Mouse (Mus musculus) intestine, embryonic 15.5 days (tissue): ENCODE results near the gene Gns. TPM values are rescaled to one million over a fixed set of nuclear protein-coding genes. Genes with fewer than 3 reads are reported as not detected.
"Not testable (repeated sequence)": the region's sequence is repeated elsewhere in the genome, so short reads cannot be mapped to it uniquely, and the experiment has no call there.

Experiments
- ATAC-seq: fragments of 200-750 bp; cut with Nextera tagmentation; 2 replicates; pipeline ENCODE4 v1.8.0; 2017; ENCODE audit warnings: moderate TSS enrichment, moderate library complexity
- H3K27ac ChIP-seq: fragments of 300-500 bp; sonication (generic); 2 replicates; pipeline ENCODE4 v1.5.1; 2015; ENCODE audit warnings: mild to moderate bottlenecking, inconsistent platforms
- H3K27me3 ChIP-seq: fragments of 300-500 bp; sonication (generic); replicated peaks from 2 replicates; pipeline ENCODE4 v1.6.1; 2015; ENCODE audit warnings: inconsistent platforms
- H3K36me3 ChIP-seq: fragments of 300-500 bp; sonication (generic); 2 replicates; pipeline ENCODE4 v1.6.1; 2015; ENCODE audit warnings: inconsistent platforms
- H3K4me1 ChIP-seq: fragments of 300-500 bp; sonication (generic); replicated peaks from 2 replicates; pipeline ENCODE4 v1.6.1; 2015; ENCODE audit warnings: inconsistent platforms
- H3K4me2 ChIP-seq: fragments of 300-500 bp; sonication (generic); replicated peaks from 2 replicates; pipeline ENCODE4 v1.6.1; 2015; ENCODE audit warnings: mild to moderate bottlenecking, inconsistent platforms
- H3K4me3 ChIP-seq: fragments of 300-500 bp; sonication (generic); replicated peaks from 2 replicates; pipeline ENCODE4 v1.5.1; 2015; ENCODE audit warnings: inconsistent platforms
- H3K9ac ChIP-seq: fragments of 300-500 bp; sonication (generic); 2 replicates; pipeline ENCODE4 v1.6.1; 2015; ENCODE audit warnings: inconsistent platforms
- H3K9me3 ChIP-seq: fragments of 300-500 bp; sonication (generic); 2 replicates; pipeline ENCODE4 v1.6.1; 2016; ENCODE audit warnings: inconsistent platforms
- WGBS: fragments of 180-500 bp; shearing (Covaris S2); methylation state at CpG from one replicate; pipeline ENCODE4 v1.1.7; 2015; 5-methylcytosine and 5-hydroxymethylcytosine counted together
- polyA plus RNA-seq: library from polyadenylated mRNA; unstranded; fragments of >200 nt; fragmentation: Nextera tagmentation; extraction: Ambion mirVana; gene quantifications from 2 replicates; pipeline ENCODE4 v1.2.1, GENCODE M21; 2015

Gns gene
- 41.4 and 42.4 TPM in 2 replicates for polyA plus RNA-seq

GRCm38 (mm10) chr10:121364801-121365564, at the start of gene Gns:
Gene Gns, plus strand, starts transcription at chr10:121365090.
- Histone ChIP-seq H3K27me3 (no peaks in the 10 kb centered on the region), H3K4me3 (peak within 1 kb of the TSS; percentile 90), H3K9ac (peak within 1 kb of the TSS; percentile 90), H3K9me3 (no peaks in the 10 kb centered on the region), H3K27ac (peak within 1 kb of the TSS; percentile 70), H3K4me2 (peak within 1 kb of the TSS; percentile 64), H3K36me3 (no peaks in the 10 kb centered on the region), H3K4me1 (peaks cover 13% of the 10 kb centered on the region)
- WGBS, result under 1% methylated on average over 72 of the region's 72 CpGs
- peak; percentile 97 for ATAC-seq

DNA sequence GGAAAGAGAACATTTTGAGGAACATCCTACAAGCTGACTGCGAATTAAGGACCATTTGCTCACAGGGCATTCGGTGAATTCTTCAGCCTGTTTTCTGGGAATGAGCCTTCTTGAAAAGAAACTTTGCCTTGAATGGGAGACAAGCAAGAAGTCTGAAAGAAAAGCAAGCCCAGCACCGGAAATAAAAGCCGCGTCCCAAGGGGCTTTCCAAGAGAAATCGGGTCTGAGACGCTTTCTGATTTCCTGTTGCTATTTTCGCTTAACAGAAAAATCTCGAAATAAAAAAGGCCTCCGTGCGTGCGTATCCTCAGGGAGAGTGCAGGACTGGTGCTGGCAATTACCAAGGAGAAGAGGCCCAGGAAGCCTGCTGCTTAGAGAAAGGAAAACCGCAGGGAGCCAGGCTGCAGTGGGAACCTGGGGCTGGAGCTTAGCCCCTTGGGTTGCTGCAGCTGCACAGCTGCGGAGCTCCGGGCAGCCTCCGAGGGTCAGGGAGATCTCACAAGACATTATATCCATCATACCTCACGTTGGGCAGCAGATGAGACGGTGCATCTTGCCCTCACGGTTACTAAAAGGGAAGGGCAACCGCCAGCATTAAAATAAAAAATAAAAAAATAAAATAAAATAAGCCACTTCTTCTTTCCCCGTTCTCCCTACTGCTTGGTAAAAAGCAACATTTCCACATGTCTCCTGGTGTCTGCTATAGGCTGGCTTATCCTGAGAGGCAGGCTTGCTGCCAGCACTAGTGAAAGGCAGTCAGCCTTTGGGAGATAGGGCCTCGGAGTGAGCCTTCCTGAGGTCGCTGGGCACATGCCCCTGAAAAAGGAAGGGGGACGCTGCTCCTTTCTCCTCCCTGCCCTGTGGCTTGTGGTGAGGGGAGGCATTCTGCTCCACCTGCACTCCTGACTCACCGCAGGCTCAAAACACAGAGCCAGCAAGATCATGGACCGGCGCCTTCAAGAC, 49.3 kb upstream of the Gns start:
- Histone ChIP-seq H3K27ac (no peak overlapping the region), H3K9me3 (no peaks in the 10 kb centered on the region), H3K4me3 (no peak overlapping the region), H3K9ac (no peak overlapping the region), H3K4me2 (peak overlapping the region; percentile 38), H3K4me1 (peaks cover under 1% of the 10 kb centered on the region; the same call in 1 of the 2 replicates), H3K27me3 (peaks cover 8% of the 10 kb centered on the region), H3K36me3 (no peaks in the 10 kb centered on the region)
- no peak for ATAC-seq
- WGBS, result 42% methylated on average over 27 of the region's 27 CpGs

DNA sequence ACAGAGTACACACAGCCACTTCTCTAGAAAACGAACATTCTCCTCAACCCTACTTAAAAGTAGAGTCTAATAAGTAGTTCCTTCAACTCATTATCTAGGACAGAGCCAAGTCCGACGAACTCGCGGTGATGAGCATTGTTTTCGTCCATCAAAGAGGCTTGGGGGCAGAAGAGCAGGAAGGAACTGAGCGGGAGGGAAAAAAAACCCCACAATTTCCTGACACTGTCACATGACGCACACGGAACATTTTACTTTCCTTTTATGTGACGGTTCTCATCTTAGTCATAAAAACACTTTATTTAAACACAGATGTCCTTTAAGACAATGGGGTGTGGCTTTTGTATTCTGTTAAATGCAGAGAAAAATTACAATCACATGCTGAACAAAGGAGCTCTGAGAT, 48.5 kb upstream of the Gns start:
- no peak for ATAC-seq
- H3K9ac ChIP-seq, result no peak overlapping the region
- H3K27ac ChIP-seq, result no peak overlapping the region
- H3K36me3 ChIP-seq, result no peaks in the 10 kb centered on the region
- no peak overlapping the region for H3K4me3 ChIP-seq
- H3K4me1 ChIP-seq, result no peaks in the 10 kb centered on the region
- H3K9me3 ChIP-seq, result no peaks in the 10 kb centered on the region
- WGBS, result 78% methylated on average over 10 of the region's 10 CpGs
- H3K4me2 ChIP-seq, result no peak overlapping the region
- peaks cover 3% of the 10 kb centered on the region; the same call in 1 of the 2 replicates for H3K27me3 ChIP-seq

DNA sequence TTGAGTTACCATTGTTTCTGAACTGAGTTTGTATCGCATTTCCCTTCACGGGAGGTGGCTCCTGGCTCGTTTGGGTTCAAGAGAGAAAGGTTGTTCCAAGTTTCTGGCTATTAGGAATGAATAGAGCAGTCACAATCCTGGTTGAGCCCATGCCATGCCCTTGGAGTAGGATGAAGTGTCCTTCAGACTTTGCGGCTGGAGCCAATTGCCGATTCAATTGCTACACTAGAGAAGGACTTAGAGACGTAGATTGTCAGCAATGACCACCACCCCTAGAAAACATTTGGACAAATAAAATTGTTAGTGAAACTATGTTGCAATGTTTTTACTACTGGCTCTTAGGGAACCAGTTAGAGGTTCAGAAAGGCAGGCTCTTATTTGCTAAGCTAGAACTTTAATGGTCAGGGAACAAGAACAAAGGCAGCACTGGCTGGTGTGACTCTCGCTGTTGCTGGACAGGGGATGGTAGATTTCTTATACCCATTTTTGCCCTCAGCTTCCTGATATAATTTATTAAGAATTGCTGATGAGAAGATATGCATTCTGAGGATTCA, 46.4 kb upstream of the Gns start:
- WGBS, result 85% methylated on average over 7 of the region's 7 CpGs
- H3K4me3 ChIP-seq, result no peak overlapping the region
- no peaks in the 10 kb centered on the region for H3K4me1 ChIP-seq
- H3K9me3 ChIP-seq, result no peaks in the 10 kb centered on the region
- H3K27me3 ChIP-seq, result no peaks in the 10 kb centered on the region
- no peak overlapping the region for H3K27ac ChIP-seq
- ATAC-seq, result no peak
- H3K4me2 ChIP-seq, result no peak overlapping the region
- H3K9ac ChIP-seq, result no peak overlapping the region
- H3K36me3 ChIP-seq, result no peaks in the 10 kb centered on the region

GRCm38 (mm10) chr10:121323493-121323892, 41.4 kb upstream of the Gns start:
- Histone ChIP-seq H3K27me3 (no peaks in the 10 kb centered on the region), H3K4me1 (no peaks in the 10 kb centered on the region), H3K36me3 (no peaks in the 10 kb centered on the region), H3K4me2 (no peak overlapping the region), H3K9ac (no peak overlapping the region), H3K9me3 (no peaks in the 10 kb centered on the region), H3K4me3 (no peak overlapping the region), H3K27ac (no peak overlapping the region)
- ATAC-seq, result no peak
- 82% methylated on average over 7 of the region's 7 CpGs for WGBS

DNA sequence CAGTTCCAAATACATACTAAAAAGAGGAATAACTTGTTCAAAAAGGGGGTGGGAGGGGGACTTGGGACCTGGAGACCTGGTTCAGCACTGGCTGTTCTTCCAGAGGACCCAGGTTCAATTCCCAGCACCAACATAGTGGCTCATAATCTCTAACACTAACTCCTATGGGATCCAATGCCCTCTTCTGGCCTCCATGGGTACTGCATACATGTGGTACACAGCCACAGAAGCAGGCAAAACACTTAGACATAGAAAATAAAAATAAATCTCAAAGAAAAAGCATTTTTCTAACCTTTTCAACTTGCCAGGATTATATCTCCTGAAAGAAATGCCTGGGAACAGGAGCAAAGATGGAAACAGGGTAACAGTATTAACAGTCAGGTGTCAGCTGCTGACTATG, 38.7 kb upstream of the Gns start:
- H3K4me2 ChIP-seq, result no peak overlapping the region
- no peaks in the 10 kb centered on the region for H3K27me3 ChIP-seq
- ATAC-seq, result no peak
- no peak overlapping the region for H3K9ac ChIP-seq
- no peaks in the 10 kb centered on the region for H3K4me1 ChIP-seq
- H3K36me3 ChIP-seq, result no peaks in the 10 kb centered on the region
- no peak overlapping the region for H3K4me3 ChIP-seq
- no peaks in the 10 kb centered on the region for H3K9me3 ChIP-seq
- no peak overlapping the region for H3K27ac ChIP-seq

GRCm38 (mm10) chr10:121329586-121329985, 35.3 kb upstream of the Gns start:
- Histone ChIP-seq H3K27ac (no peak overlapping the region), H3K4me2 (no peak overlapping the region), H3K4me1 (no peaks in the 10 kb centered on the region), H3K9ac (no peak overlapping the region), H3K27me3 (no peaks in the 10 kb centered on the region), H3K4me3 (no peak overlapping the region), H3K9me3 (no peaks in the 10 kb centered on the region), H3K36me3 (no peaks in the 10 kb centered on the region)
- ATAC-seq, result no peak
- WGBS, result 74% methylated on average over 4 of the region's 4 CpGs

- WGBS, result 15% methylated on average over 7 of the region's 7 CpGs
- no peak for ATAC-seq
- H3K27ac ChIP-seq, result no peak overlapping the region
Observed at GRCm38 (mm10) chr10:121330940-121331339, 34.0 kb upstream of the Gns start.

GRCm38 (mm10) chr10:121334576-121334975, 30.3 kb upstream of the Gns start:
- Histone ChIP-seq H3K36me3 (no peaks in the 10 kb centered on the region), H3K4me1 (no peaks in the 10 kb centered on the region), H3K4me2 (no peak overlapping the region)

More at GRCm38 (mm10) chr10:121330940-121331339, 34.0 kb upstream of the Gns start:
- Histone ChIP-seq H3K36me3 (no peaks in the 10 kb centered on the region), H3K4me3 (no peak overlapping the region), H3K9me3 (no peaks in the 10 kb centered on the region), H3K4me1 (no peaks in the 10 kb centered on the region), H3K27me3 (no peaks in the 10 kb centered on the region), H3K4me2 (no peak overlapping the region), H3K9ac (no peak overlapping the region)

GRCm38 (mm10) chr10:121336536-121336935, 28.4 kb upstream of the Gns start:
- H3K27me3 ChIP-seq, ATAC-seq, H3K9me3 ChIP-seq, H3K4me2 ChIP-seq, H3K9ac ChIP-seq, H3K27ac ChIP-seq, H3K4me1 ChIP-seq, H3K36me3 ChIP-seq, H3K4me3 ChIP-seq: not testable (repeated sequence)
- 68% methylated on average over 14 of the region's 14 CpGs for WGBS

More at GRCm38 (mm10) chr10:121334576-121334975, 30.3 kb upstream of the Gns start:
- H3K27ac ChIP-seq, result no peak overlapping the region
- no peak overlapping the region for H3K4me3 ChIP-seq
- H3K9me3 ChIP-seq, result no peaks in the 10 kb centered on the region
- 73% methylated on average over 3 of the region's 3 CpGs for WGBS
- no peaks in the 10 kb centered on the region for H3K27me3 ChIP-seq
- H3K9ac ChIP-seq, result no peak overlapping the region
- no peak for ATAC-seq

DNA sequence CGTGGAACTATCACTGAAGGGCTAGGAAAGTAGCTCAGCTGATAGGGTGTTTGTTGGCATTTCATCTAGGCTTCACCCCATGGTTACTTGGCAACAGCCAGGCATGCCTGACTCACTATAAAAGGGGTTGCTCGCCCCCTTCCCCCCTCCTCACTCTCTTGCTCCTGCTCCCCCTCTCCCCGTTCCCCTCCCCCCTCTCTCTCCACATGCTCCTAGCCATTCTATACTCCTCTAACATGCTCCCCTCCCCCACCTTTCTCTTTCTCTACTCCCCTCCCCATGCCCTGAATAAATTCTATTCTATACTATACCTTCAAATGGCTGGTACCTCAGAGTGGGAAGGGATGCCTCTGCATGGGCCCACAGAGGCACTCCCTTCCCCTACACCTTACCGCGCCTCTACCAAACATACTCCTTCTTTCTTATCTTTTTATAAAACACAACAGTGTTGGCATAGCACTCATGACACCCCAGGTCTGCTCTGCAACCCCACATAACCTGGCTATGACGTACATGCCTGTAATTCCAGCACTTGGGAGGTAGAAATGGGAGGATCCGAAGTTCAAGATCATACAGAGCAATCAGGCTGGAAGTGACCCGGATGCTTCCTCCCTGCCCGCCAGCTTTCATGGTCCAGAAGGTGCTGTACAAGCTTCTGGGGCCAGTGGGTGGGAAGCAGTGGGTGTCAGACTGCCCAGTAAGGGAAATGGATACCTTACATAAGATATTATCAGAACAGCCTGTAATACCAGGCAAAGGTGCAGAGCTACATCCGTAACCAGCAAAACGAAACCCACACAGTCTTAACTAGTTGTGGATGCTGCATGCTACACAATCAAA, 23.9 kb upstream of the Gns start:
- ATAC-seq, result no peak
- Histone ChIP-seq H3K4me1 (no peaks in the 10 kb centered on the region), H3K27ac (no peak overlapping the region), H3K27me3 (no peaks in the 10 kb centered on the region), H3K9ac (no peak overlapping the region), H3K4me3 (no peak overlapping the region), H3K9me3 (no peaks in the 10 kb centered on the region), H3K36me3 (no peaks in the 10 kb centered on the region), H3K4me2 (no peak overlapping the region)
- WGBS, result 66% methylated on average over 11 of the region's 11 CpGs
